Mouse (Mus musculus) stomach, postnatal 0 days (tissue): Measurements from ENCODE around the gene Cd37.

Source experiments
- CTCF ChIP-seq: IDR thresholded peaks from 2 replicates; pipeline ENCODE4 v1.5.1; 2016; ENCODE audit warnings: antibody characterized with exemption, low read depth, mild to moderate bottlenecking, moderate library complexity
- EP300 ChIP-seq: optimal IDR thresholded peaks from 2 replicates; pipeline ENCODE3; 2016; ENCODE audit warnings: antibody characterized with exemption

DNA sequence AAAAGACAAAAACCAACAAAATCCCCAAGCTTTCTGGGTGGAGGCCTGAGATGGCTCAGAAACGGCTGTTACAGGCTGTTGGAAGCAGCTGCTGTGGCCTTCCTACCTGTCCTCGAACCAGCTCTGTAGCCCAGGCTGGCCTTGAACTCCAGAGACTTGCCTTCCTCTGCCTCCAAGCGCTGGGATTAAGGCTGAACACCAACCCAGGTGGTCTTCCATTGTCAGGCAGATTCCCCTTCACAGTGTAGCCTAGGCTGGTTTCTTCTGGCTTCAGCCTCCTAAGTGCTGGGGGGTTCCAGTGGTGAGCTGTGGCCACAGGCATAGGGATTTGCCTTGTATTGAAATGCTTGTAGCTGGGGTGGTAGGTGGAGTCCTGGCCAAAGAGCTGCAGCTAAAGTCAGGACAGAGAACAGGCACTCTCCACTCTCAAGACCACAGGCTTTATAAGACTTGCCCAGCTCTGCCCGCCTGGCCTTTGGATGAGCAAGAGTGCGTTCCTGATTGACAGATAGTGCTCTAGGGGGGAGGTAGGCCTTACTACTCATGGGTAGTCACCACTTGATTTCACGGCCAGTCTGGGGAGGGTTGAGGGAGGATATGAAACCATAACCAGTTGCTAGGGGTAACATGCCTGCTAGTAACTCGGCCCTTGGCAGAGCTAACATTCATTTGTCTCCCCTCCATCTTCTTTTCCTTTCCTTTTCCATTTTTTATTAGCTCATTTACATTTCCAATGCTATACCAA is 9.3 kb downstream of the Cd37 start:
- TF ChIP-seq CTCF (no peak), EP300 (no peak)
